Mouse (Mus musculus) heart, embryonic 16.5 days (tissue): ENCODE measurements around the gene Ybx1. TPM values are rescaled to one million over a fixed set of nuclear protein-coding genes. Genes with fewer than 3 reads are reported as not detected.
A peak's percentile ranks its signal among the peaks of the same experiment; 100 is the strongest.

Source experiments
- ATAC-seq: fragments of 200-750 bp; cut with Nextera tagmentation; replicated peaks from 2 replicates; pipeline ENCODE4 v1.8.0; 2017; ENCODE audit warnings: moderate number of reproducible peaks; ENCODE audit not compliant: insufficient read depth, low FRiP score; ENCODE audit errors: extremely low read depth
- H3K27ac ChIP-seq: fragments of 300-500 bp; sonication (generic); 2 replicates; pipeline ENCODE4 v1.5.1; 2014; ENCODE audit warnings: mild to moderate bottlenecking, low read length, control low read depth, moderate library complexity
- H3K27me3 ChIP-seq: fragments of 300-500 bp; sonication (generic); 2 replicates; pipeline ENCODE4 v1.6.1; 2014; ENCODE audit warnings: low read length, mixed read lengths; ENCODE audit not compliant: control insufficient read depth, insufficient read depth
- H3K36me3 ChIP-seq: fragments of 300-500 bp; sonication (generic); 2 replicates; pipeline ENCODE4 v1.6.1; 2014; ENCODE audit not compliant: control insufficient read depth, insufficient read depth
- H3K4me1 ChIP-seq: fragments of 300-500 bp; sonication (generic); 2 replicates; pipeline ENCODE4 v1.6.1; 2014; ENCODE audit warnings: low read length, mixed read lengths; ENCODE audit not compliant: control insufficient read depth, insufficient read depth
- H3K4me2 ChIP-seq: fragments of 300-500 bp; sonication (generic); 2 replicates; pipeline ENCODE4 v1.6.1; 2014; ENCODE audit warnings: low read depth, mild to moderate bottlenecking, control low read depth, low read length
- H3K4me3 ChIP-seq: fragments of 300-500 bp; sonication (generic); 2 replicates; pipeline ENCODE4 v1.5.1; 2014; ENCODE audit warnings: mild to moderate bottlenecking, control low read depth, low read length
- H3K9ac ChIP-seq: fragments of 300-500 bp; sonication (generic); 2 replicates; pipeline ENCODE4 v1.6.1; 2014; ENCODE audit warnings: low read length, control low read depth
- H3K9me3 ChIP-seq: fragments of 300-500 bp; sonication (generic); replicated peaks from 2 replicates; pipeline ENCODE4 v1.6.1; 2016; ENCODE audit warnings: low read length; ENCODE audit not compliant: control insufficient read depth
- WGBS: fragments of 180-500 bp; shearing (Covaris S2); extraction: QIAGEN DNeasy Blood & Tissue Kit; methylation state at CpG from one replicate; pipeline ENCODE4 v1.1.7; 2014; 5-methylcytosine and 5-hydroxymethylcytosine counted together
- polyA plus RNA-seq: library from polyadenylated mRNA; unstranded; fragments of >200 nt; fragmentation: Nextera tagmentation; extraction: Ambion mirVana; gene quantifications from 2 replicates; pipeline ENCODE4 v1.2.1, GENCODE M21; 2015

Ybx1 gene
- polyA plus RNA-seq, 1 experiment from 2014 or later, result 547 TPM

DNA sequence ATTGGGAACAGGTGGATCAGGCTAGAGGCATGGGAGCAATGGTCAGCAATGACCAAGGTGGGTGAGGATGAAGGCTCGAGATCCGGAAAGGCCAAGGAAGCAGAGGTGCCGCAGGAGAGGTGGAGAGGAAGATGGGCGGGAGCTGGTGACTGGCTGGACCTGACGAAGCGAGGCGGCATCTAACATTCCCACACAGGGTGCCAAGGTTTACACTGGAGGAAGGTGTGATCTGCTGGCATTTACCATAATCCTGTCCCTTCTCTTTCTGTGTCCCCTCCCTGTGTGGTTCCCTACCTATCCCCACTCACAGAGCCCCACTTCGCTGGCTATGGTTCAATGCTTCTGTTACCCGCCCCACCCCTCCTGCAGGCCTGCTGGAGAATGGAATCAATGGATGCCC is 48.4 kb downstream of the Ybx1 start:
- Histone ChIP-seq H3K4me3 (no peak overlapping the region), H3K9me3 (no peaks in the 10 kb centered on the region), H3K36me3 (peaks cover 15% of the 10 kb centered on the region; the same call in 1 of the 2 replicates), H3K4me1 (peaks cover 21% of the 10 kb centered on the region), H3K4me2 (no peak overlapping the region), H3K27me3 (no peaks in the 10 kb centered on the region), H3K27ac (peak overlapping the region; percentile 30; the same call in 1 of the 2 replicates), H3K9ac (no peak overlapping the region)
- 80% methylated on average over 9 of the region's 9 CpGs for WGBS
- ATAC-seq, result no peak

DNA sequence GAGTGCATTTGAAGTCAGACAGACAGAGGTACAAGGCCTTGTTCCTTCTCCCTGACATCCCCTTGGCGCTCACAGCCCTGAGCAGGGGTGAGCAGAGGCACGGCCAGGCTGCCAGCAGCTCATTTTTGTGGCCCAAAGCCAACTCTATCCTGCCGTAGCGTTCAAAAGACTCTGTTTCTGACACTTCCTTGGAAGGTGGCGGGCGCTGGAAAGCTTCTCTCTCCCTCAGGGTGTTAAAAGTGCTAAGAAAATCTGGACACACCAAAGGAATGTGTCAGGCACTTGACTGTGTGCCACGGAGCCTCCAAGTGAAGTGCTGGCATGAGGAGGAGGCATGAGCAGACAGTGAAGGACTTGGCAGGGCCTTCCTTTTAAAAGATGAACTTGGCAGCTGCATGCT is 48.8 kb downstream of the Ybx1 start:
- peaks cover 15% of the 10 kb centered on the region; the same call in 1 of the 2 replicates for H3K36me3 ChIP-seq
- no peaks in the 10 kb centered on the region for H3K9me3 ChIP-seq
- no peak overlapping the region for H3K4me2 ChIP-seq
- no peaks in the 10 kb centered on the region for H3K27me3 ChIP-seq
- ATAC-seq, result peak; percentile 32; the same call in 1 of the 2 replicates
- no peak overlapping the region for H3K9ac ChIP-seq
- H3K27ac ChIP-seq, result peak overlapping the region; percentile 30; the same call in 1 of the 2 replicates
- H3K4me1 ChIP-seq, result peaks cover 21% of the 10 kb centered on the region
- 30% methylated on average over 7 of the region's 7 CpGs for WGBS
- H3K4me3 ChIP-seq, result no peak overlapping the region

DNA sequence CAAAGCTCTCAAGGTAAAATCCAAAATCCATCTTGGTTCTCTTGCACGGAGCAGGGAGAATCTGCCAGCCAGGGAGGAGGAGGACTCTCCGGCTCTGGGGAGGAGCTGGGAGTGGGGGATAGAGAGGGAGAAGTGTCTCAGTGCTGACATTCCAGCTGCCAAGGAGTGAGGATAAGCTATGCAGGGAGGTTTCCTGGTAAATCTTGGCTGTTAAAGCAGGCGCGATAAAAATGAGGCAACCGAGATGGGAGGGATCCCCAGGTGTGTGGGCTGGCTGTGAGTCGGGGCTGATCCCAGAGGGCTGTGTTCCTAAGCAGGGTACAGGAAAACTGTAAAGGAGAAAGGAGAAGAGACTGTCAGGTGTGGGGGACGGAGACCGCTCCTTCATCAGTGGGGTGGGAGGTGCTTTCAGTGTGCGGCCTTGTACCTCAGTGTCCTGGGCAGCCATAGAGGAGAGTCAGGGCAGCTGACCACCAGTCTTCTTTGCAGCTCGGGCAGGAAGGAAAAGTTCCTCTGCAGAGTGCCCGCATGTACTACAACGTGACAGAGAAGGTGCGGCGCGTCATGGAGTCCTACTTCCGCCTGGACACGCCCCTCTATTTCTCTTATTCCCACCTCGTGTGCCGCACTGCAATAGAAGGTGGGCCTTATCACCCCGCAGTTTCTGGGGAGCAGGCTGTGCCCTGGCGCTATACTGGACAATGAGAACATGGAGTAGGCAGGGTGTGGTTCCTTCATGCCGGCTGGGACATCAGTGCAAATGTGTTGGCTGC is 49.8 kb downstream of the Ybx1 start:
- WGBS, result 67% methylated on average over 22 of the region's 22 CpGs

DNA sequence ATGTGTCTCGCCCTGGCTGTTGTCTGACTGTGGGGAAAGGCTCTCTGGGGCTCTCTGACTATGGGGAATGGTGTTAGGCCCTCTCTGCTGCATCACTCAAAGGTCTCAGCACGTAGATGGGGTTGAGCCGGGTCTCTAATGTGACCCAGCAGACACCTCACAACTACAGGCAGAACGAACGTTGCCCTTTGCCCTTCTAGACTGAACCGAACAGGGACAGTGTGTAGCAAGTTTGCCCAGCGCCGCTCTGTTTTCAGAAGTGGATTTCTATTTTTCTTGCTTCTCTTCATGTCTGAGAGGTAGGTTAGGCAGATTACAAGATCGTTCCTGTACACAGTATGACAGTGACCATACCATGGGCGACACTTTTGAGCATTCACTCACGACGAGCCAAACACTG is 51.8 kb downstream of the Ybx1 start:
- Histone ChIP-seq H3K4me3 (no peak overlapping the region), H3K9ac (no peak overlapping the region), H3K36me3 (peaks cover 11% of the 10 kb centered on the region; the same call in 1 of the 2 replicates), H3K27ac (no peak overlapping the region), H3K27me3 (no peaks in the 10 kb centered on the region), H3K9me3 (no peaks in the 10 kb centered on the region), H3K4me2 (no peak overlapping the region), H3K4me1 (peaks cover 15% of the 10 kb centered on the region)
- WGBS, result 91% methylated on average over 12 of the region's 12 CpGs
- no peak for ATAC-seq

More for the DNA sequence above, 49.8 kb downstream of the Ybx1 start:
- H3K27me3 ChIP-seq, result no peaks in the 10 kb centered on the region
- H3K4me3 ChIP-seq, result no peak overlapping the region
- H3K36me3 ChIP-seq, result peaks cover 15% of the 10 kb centered on the region; the same call in 1 of the 2 replicates
- H3K27ac ChIP-seq, result peak overlapping the region; percentile 30; the same call in 1 of the 2 replicates
- no peaks in the 10 kb centered on the region for H3K9me3 ChIP-seq
- ATAC-seq, result no peak
- peaks cover 21% of the 10 kb centered on the region for H3K4me1 ChIP-seq
- H3K9ac ChIP-seq, result no peak overlapping the region
- H3K4me2 ChIP-seq, result no peak overlapping the region

DNA sequence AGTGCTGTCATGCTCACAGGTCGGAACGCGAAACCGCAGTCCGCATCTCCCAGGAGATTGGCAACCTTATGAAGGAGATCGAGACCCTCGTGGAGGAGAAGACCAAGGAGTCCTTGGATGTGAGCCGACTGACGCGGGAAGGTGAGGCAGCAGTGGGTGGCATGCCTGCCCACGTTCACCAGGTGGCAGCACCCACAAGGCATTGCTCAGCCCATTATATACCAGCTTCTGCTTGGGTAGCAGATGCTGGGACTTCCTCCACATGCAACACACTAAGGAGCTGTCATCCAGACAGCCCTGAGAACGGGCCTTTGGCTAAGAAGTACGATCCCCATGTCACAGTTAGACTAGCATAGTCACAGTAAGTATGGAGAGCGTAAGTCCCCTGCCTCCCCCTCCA is 52.7 kb downstream of the Ybx1 start:
- H3K4me1 ChIP-seq, result peaks cover 14% of the 10 kb centered on the region
- H3K36me3 ChIP-seq, result peaks cover 11% of the 10 kb centered on the region; the same call in 1 of the 2 replicates
- H3K27me3 ChIP-seq, result no peaks in the 10 kb centered on the region
- H3K9me3 ChIP-seq, result no peaks in the 10 kb centered on the region
- no peak overlapping the region for H3K9ac ChIP-seq
- H3K27ac ChIP-seq, result no peak overlapping the region
- no peak overlapping the region for H3K4me2 ChIP-seq
- WGBS, result 79% methylated on average over 14 of the region's 14 CpGs
- ATAC-seq, result no peak
- H3K4me3 ChIP-seq, result no peak overlapping the region

GRCm38 (mm10) chr4:119239181-119239682 is 55.2 kb downstream of the Ybx1 start:
- Histone ChIP-seq H3K4me2 (0 out of 2 replicates have a peak overlapping the region, but pooled peaks have one; percentile 21), H3K9ac (peak overlapping the region; percentile 41; the same call in 1 of the 2 replicates), H3K27ac (no peak overlapping the region), H3K27me3 (no peaks in the 10 kb centered on the region), H3K9me3 (no peaks in the 10 kb centered on the region), H3K4me3 (no peak overlapping the region), H3K36me3 (peaks cover 10% of the 10 kb centered on the region; the same call in 1 of the 2 replicates), H3K4me1 (no peaks in the 10 kb centered on the region)
- ATAC-seq, result peak; percentile 57
- 36% methylated on average over 12 of the region's 12 CpGs for WGBS

DNA sequence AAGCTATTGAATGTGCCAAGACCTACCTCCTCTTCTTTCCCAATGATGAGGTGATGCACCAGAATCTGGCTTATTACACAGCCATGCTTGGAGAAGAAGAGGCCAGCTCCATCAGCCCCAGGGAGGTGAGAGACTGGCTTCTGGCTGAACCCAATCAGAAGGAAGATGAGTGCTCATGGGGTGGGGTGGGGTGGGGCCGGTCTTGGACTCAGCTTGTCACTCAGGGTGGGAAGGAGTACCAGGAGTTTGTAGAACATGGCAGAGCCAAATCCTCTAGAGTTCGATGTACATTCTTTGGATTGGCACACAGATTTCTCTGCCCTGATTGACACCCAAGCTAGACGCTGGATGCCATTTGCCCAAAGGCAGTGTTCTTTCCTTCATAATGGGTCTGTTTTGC is 55.7 kb downstream of the Ybx1 start:
- Histone ChIP-seq H3K27ac (no peak overlapping the region), H3K4me1 (0 out of 2 replicates have a peak, but pooled peaks cover 3% of the 10 kb centered on the region), H3K27me3 (no peaks in the 10 kb centered on the region), H3K4me2 (no peak overlapping the region), H3K9me3 (no peaks in the 10 kb centered on the region), H3K36me3 (peaks cover 6% of the 10 kb centered on the region; the same call in 1 of the 2 replicates), H3K9ac (no peak overlapping the region), H3K4me3 (no peak overlapping the region)
- WGBS, result 68% methylated on average over 3 of the region's 3 CpGs
- ATAC-seq, result no peak

- Histone ChIP-seq H3K4me3 (peak overlapping the region; percentile 83), H3K27me3 (no peaks in the 10 kb centered on the region), H3K4me2 (peak overlapping the region; percentile 74), H3K9ac (no peak overlapping the region), H3K4me1 (peaks cover 9% of the 10 kb centered on the region), H3K27ac (peak overlapping the region; percentile 72; the same call in 1 of the 2 replicates), H3K9me3 (no peaks in the 10 kb centered on the region), H3K36me3 (no peaks in the 10 kb centered on the region)
- 66% methylated on average over 3 of the region's 3 CpGs for WGBS
- ATAC-seq, result no peak
Measured at GRCm38 (mm10) chr4:119234348-119234747, 60.1 kb downstream of the Ybx1 start.
